Mouse (Mus musculus) lung, adult 2 months (tissue): ENCODE measurements around the gene Clec18a.

Source experiments
- CTCF ChIP-seq: fragments of 200-500 bp; IDR thresholded peaks from 2 replicates; pipeline ENCODE4 v1.5.1; 2011; ENCODE audit warnings: mild to moderate bottlenecking, low read length, control low read depth; ENCODE audit not compliant: insufficient read depth
- POLR2A ChIP-seq: fragments of 200-500 bp; IDR thresholded peaks from 2 replicates; pipeline ENCODE4 v1.6.1; 2011; ENCODE audit warnings: low read depth, mild to moderate bottlenecking, control low read depth, low read length, borderline replicate concordance; ENCODE audit errors: extremely low read depth

- TF ChIP-seq POLR2A (no peak), CTCF (peak; percentile 91)
Measured at GRCm38 (mm10) chr8:111056158-111056663, 36.0 kb downstream of the Clec18a start, which contains the start of gene Exosc6.
